Mouse (Mus musculus): ENCODE measurements around the gene Sf3b3. TPM values are rescaled to one million over a fixed set of nuclear protein-coding genes. Genes with fewer than 3 reads are reported as not detected.

Sf3b3 gene
- polyA plus RNA-seq, 1 experiment, result 19.3 TPM

GRCm38 (mm10) chr8:110847171-110847549 lies 573 bp upstream of the Sf3b3 start:
- peaks cover 8% of the 10 kb centered on the region for H3K36me3 ChIP-seq (ENCODE audit: control insufficient read depth, insufficient read depth, low read length)
- H3K4me3 ChIP-seq (ENCODE audit: control insufficient read depth, low read depth, low read length), result peak overlapping the region; percentile 97
- no peak for TF ChIP-seq CTCF (IDR thresholded peaks at IDR 0.05; ENCODE audit: control insufficient read depth, insufficient read depth, insufficient replicate concordance, low read depth, low read length)
- H3K27ac ChIP-seq (ENCODE audit: control insufficient read depth, insufficient read depth, low read depth, low read length), result peak overlapping the region; percentile 92
- H3K27me3 ChIP-seq (ENCODE audit: control insufficient read depth, insufficient read depth, low read length), result no peaks in the 10 kb centered on the region
- H3K4me1 ChIP-seq (ENCODE audit: control insufficient read depth, insufficient read depth, low read length), result no peaks in the 10 kb centered on the region; the same call in 1 of the 2 replicates

GRCm38 (mm10) chr8:110845821-110846404 lies 674 bp downstream of the Sf3b3 start:
- Histone ChIP-seq H3K36me3 (ENCODE audit: control insufficient read depth, insufficient read depth, low read length) (peaks cover 7% of the 10 kb centered on the region), H3K4me3 (ENCODE audit: control insufficient read depth, low read depth, low read length) (peak overlapping the region; percentile 97), H3K27me3 (ENCODE audit: control insufficient read depth, insufficient read depth, low read length) (no peaks in the 10 kb centered on the region), H3K27ac (ENCODE audit: control insufficient read depth, insufficient read depth, low read depth, low read length) (peak overlapping the region; percentile 92), H3K4me1 (ENCODE audit: control insufficient read depth, insufficient read depth, low read length) (no peaks in the 10 kb centered on the region; the same call in 1 of the 2 replicates)
- no peak for TF ChIP-seq CTCF (IDR thresholded peaks at IDR 0.05; ENCODE audit: control insufficient read depth, insufficient read depth, insufficient replicate concordance, low read depth, low read length)
- TF ChIP-seq POLR2A (IDR thresholded peaks at IDR 0.05; ENCODE audit: control insufficient read depth, low read depth, low read length), result no peak

GRCm38 (mm10) chr8:110844941-110845340 lies 1.6 kb downstream of the Sf3b3 start:
- TF ChIP-seq POLR2A (IDR thresholded peaks at IDR 0.05; ENCODE audit: control insufficient read depth, low read depth, low read length) (no peak), CTCF (IDR thresholded peaks at IDR 0.05; ENCODE audit: control insufficient read depth, insufficient read depth, insufficient replicate concordance, low read depth, low read length) (no peak)
- H3K36me3 ChIP-seq (ENCODE audit: control insufficient read depth, insufficient read depth, low read length), result peaks cover 6% of the 10 kb centered on the region

GRCm38 (mm10) chr8:110843207-110843606 lies 3.4 kb downstream of the Sf3b3 start:
- Histone ChIP-seq H3K36me3 (ENCODE audit: control insufficient read depth, insufficient read depth, low read length) (peaks cover 6% of the 10 kb centered on the region), H3K4me3 (ENCODE audit: control insufficient read depth, low read depth, low read length) (no peak overlapping the region), H3K27ac (ENCODE audit: control insufficient read depth, insufficient read depth, low read depth, low read length) (no peak overlapping the region), H3K4me1 (ENCODE audit: control insufficient read depth, insufficient read depth, low read length) (no peaks in the 10 kb centered on the region; the same call in 1 of the 2 replicates), H3K27me3 (ENCODE audit: control insufficient read depth, insufficient read depth, low read length) (no peaks in the 10 kb centered on the region)
- TF ChIP-seq CTCF (IDR thresholded peaks at IDR 0.05; ENCODE audit: control insufficient read depth, insufficient read depth, insufficient replicate concordance, low read depth, low read length) (no peak), POLR2A (IDR thresholded peaks at IDR 0.05; ENCODE audit: control insufficient read depth, low read depth, low read length) (no peak)

More at GRCm38 (mm10) chr8:110844941-110845340, 1.6 kb downstream of the Sf3b3 start:
- Histone ChIP-seq H3K4me1 (ENCODE audit: control insufficient read depth, insufficient read depth, low read length) (no peaks in the 10 kb centered on the region; the same call in 1 of the 2 replicates), H3K27me3 (ENCODE audit: control insufficient read depth, insufficient read depth, low read length) (no peaks in the 10 kb centered on the region), H3K4me3 (ENCODE audit: control insufficient read depth, low read depth, low read length) (no peak overlapping the region), H3K27ac (ENCODE audit: control insufficient read depth, insufficient read depth, low read depth, low read length) (no peak overlapping the region)

GRCm38 (mm10) chr8:110842012-110842574 lies 4.5 kb downstream of the Sf3b3 start:
- Histone ChIP-seq H3K4me3 (ENCODE audit: control insufficient read depth, low read depth, low read length) (no peak overlapping the region), H3K27ac (ENCODE audit: control insufficient read depth, insufficient read depth, low read depth, low read length) (no peak overlapping the region), H3K36me3 (ENCODE audit: control insufficient read depth, insufficient read depth, low read length) (peaks cover 8% of the 10 kb centered on the region), H3K4me1 (ENCODE audit: control insufficient read depth, insufficient read depth, low read length) (no peaks in the 10 kb centered on the region), H3K27me3 (ENCODE audit: control insufficient read depth, insufficient read depth, low read length) (no peaks in the 10 kb centered on the region)
- TF ChIP-seq CTCF (IDR thresholded peaks at IDR 0.05; ENCODE audit: control insufficient read depth, insufficient read depth, insufficient replicate concordance, low read depth, low read length) (no peak), POLR2A (IDR thresholded peaks at IDR 0.05; ENCODE audit: control insufficient read depth, low read depth, low read length) (no peak)

GRCm38 (mm10) chr8:110831956-110832355 lies 14.6 kb downstream of the Sf3b3 start:
- peaks cover 4% of the 10 kb centered on the region for H3K36me3 ChIP-seq (ENCODE audit: control insufficient read depth, insufficient read depth, low read length)
- no peak overlapping the region for H3K27ac ChIP-seq (ENCODE audit: control insufficient read depth, insufficient read depth, low read depth, low read length)
- H3K27me3 ChIP-seq (ENCODE audit: control insufficient read depth, insufficient read depth, low read length), result no peaks in the 10 kb centered on the region

GRCm38 (mm10) chr8:110828511-110828910 lies 18.1 kb downstream of the Sf3b3 start:
- Histone ChIP-seq H3K36me3 (ENCODE audit: control insufficient read depth, insufficient read depth, low read length) (peaks cover 13% of the 10 kb centered on the region), H3K4me3 (ENCODE audit: control insufficient read depth, low read depth, low read length) (no peak overlapping the region), H3K27ac (ENCODE audit: control insufficient read depth, insufficient read depth, low read depth, low read length) (no peak overlapping the region)

More at GRCm38 (mm10) chr8:110831956-110832355, 14.6 kb downstream of the Sf3b3 start:
- no peaks in the 10 kb centered on the region for H3K4me1 ChIP-seq (ENCODE audit: control insufficient read depth, insufficient read depth, low read length)
- H3K4me3 ChIP-seq (ENCODE audit: control insufficient read depth, low read depth, low read length), result no peak overlapping the region
- no peak for TF ChIP-seq CTCF (IDR thresholded peaks at IDR 0.05; ENCODE audit: control insufficient read depth, insufficient read depth, insufficient replicate concordance, low read depth, low read length)
- no peak for TF ChIP-seq POLR2A (IDR thresholded peaks at IDR 0.05; ENCODE audit: control insufficient read depth, low read depth, low read length)

More at GRCm38 (mm10) chr8:110828511-110828910, 18.1 kb downstream of the Sf3b3 start:
- Histone ChIP-seq H3K27me3 (ENCODE audit: control insufficient read depth, insufficient read depth, low read length) (no peaks in the 10 kb centered on the region), H3K4me1 (ENCODE audit: control insufficient read depth, insufficient read depth, low read length) (no peaks in the 10 kb centered on the region)
- no peak for TF ChIP-seq CTCF (IDR thresholded peaks at IDR 0.05; ENCODE audit: control insufficient read depth, insufficient read depth, insufficient replicate concordance, low read depth, low read length)
- no peak for TF ChIP-seq POLR2A (IDR thresholded peaks at IDR 0.05; ENCODE audit: control insufficient read depth, low read depth, low read length)
